36 mouse cellular contexts compared by ENCODE assay signal in the genomic region with DNA sequence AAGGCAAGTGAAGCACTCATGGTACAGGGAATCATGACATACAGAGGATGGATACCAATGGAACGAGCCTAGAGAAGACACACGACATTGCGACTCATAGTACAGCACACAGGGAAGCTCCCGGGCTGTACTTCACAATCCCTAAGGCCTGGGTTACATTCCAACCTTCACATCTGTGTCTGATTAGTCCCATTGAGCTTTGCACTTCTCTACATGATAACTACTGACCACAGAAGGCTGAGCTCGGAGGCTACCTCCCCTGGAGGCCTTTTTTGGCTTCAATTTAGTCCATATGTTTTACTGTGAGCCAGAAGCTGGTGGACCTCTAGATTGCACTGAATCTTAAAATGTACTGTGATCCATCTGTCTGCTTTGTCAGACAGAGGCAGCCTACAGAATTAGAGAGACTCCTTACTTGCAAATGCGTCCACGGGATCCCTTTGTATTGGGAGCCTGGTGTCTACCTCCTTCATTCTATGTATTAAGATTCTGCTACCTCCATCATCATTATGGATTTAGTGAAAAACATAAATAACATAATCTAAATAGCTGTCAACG. TPM values are rescaled to one million over a fixed set of nuclear protein-coding genes. Genes with fewer than 3 reads are reported as not detected.
A peak's percentile ranks its signal among the peaks of the same experiment; 100 is the strongest.
DNase-seq lines count a peak whose midpoint lies in the region; ATAC-seq and TF ChIP-seq lines count a peak whose summit lies in the region.
"Had no signal": no experiment of that assay in that cellular context is flagged by ENCODE, and none has a peak within 500 bp of the region (broad histone marks: within the 10 kb centered on the region; RNA-seq: fewer than 3 reads in every experiment).

No protein-coding gene starts in this region.

- no peak overlapping the region for H3K4me3 ChIP-seq in embryonic facial prominence, embryonic 11.5 days (ENCODE audit: low read depth, low read length)
- no peak overlapping the region for H3K4me3 ChIP-seq in forebrain, postnatal 0 days (ENCODE audit: low read depth, low read length)
- H3K4me3 ChIP-seq in liver, postnatal 0 days (ENCODE audit: low read depth, low read length) = no peak overlapping the region
- H3K4me3 ChIP-seq: heart, adult 2 months; heart, embryonic 12.5 days; hindbrain, embryonic 13.5 days; kidney, embryonic 15.5 days; layer of hippocampus, adult 2 months; limb, embryonic 10.5 days; limb, embryonic 15.5 days; liver, embryonic 13.5 days; midbrain, embryonic 13.5 days; neural tube, embryonic 13.5 days had no signal

- intact Hi-C loops in left cerebral cortex, postnatal 36 days (cut with DNase I) = no loop called here
- intact Hi-C loops in left cerebral cortex, postnatal 4 days (cut with DNase I) = no loop called here

- no peak for ATAC-seq in embryonic facial prominence, embryonic 11.5 days (replicated peaks; ENCODE audit: insufficient number of reproducible peaks, low FRiP score, low TSS enrichment, low read depth)
- no peak for ATAC-seq in forebrain, postnatal 0 days
- ATAC-seq in liver, postnatal 0 days = no peak
- ATAC-seq: forebrain, embryonic 14.5 days; midbrain, embryonic 13.5 days had no signal

- no peaks in the 10 kb centered on the region for H3K4me1 ChIP-seq in embryonic facial prominence, embryonic 11.5 days (ENCODE audit: control insufficient read depth, insufficient read depth, low read length)
- no peaks in the 10 kb centered on the region for H3K4me1 ChIP-seq in forebrain, postnatal 0 days (ENCODE audit: insufficient read depth)
- H3K4me1 ChIP-seq in liver, postnatal 0 days (ENCODE audit: insufficient read depth) = no peaks in the 10 kb centered on the region
- H3K4me1 ChIP-seq: heart, embryonic 12.5 days; hindbrain, embryonic 13.5 days; kidney, embryonic 15.5 days; limb, embryonic 15.5 days; liver, embryonic 13.5 days; midbrain, embryonic 13.5 days; neural tube, embryonic 13.5 days had no signal

- H3K36me3 ChIP-seq in embryonic facial prominence, embryonic 11.5 days (replicated peaks; ENCODE audit: control insufficient read depth, insufficient read depth, low read depth, low read length) = no peaks in the 10 kb centered on the region
- no peaks in the 10 kb centered on the region for H3K36me3 ChIP-seq in forebrain, postnatal 0 days (ENCODE audit: insufficient read depth)
- no peaks in the 10 kb centered on the region for H3K36me3 ChIP-seq in liver, postnatal 0 days (replicated peaks; ENCODE audit: insufficient read depth, low read length)
- H3K36me3 ChIP-seq: G1E; heart, embryonic 12.5 days; hindbrain, embryonic 13.5 days; kidney, embryonic 15.5 days; limb, embryonic 10.5 days; limb, embryonic 15.5 days; liver, embryonic 13.5 days; midbrain, embryonic 13.5 days; neural tube, embryonic 13.5 days had no signal

- no peak overlapping the region for H3K27ac ChIP-seq in embryonic facial prominence, embryonic 11.5 days (replicated peaks; ENCODE audit: low read depth, low read length)
- no peak overlapping the region for H3K27ac ChIP-seq in forebrain, postnatal 0 days (ENCODE audit: low read depth, low read length)
- H3K27ac ChIP-seq in liver, postnatal 0 days (ENCODE audit: low read depth) = no peak overlapping the region
- H3K27ac ChIP-seq: heart, adult 2 months; hindbrain, embryonic 13.5 days; kidney, embryonic 15.5 days; layer of hippocampus, adult 2 months; limb, embryonic 10.5 days; limb, embryonic 15.5 days; liver, embryonic 13.5 days; macrophage; midbrain, embryonic 13.5 days; neural tube, embryonic 13.5 days; stomach, postnatal 0 days had no signal

- DNase-seq in embryo, embryonic 10 days (ENCODE audit: low spot score) = peak; percentile 39
- no peak for DNase-seq in embryo, embryonic 9.5 days (ENCODE audit: extremely low spot score)
- DNase-seq in left cerebral cortex, postnatal 36 days (ENCODE audit: low spot score in 2 of 2) = peak; percentile 15 to 26
- no peak for DNase-seq in left cerebral cortex, postnatal 4 days
- peak; percentile 59 for DNase-seq in brain, adult 2 months (ENCODE audit: low read depth, low spot score)
- DNase-seq in embryonic facial prominence, embryonic 11.5 days (ENCODE audit: low spot score) = peak; percentile 61
- no peak for DNase-seq in forebrain, postnatal 0 days
- DNase-seq in liver, postnatal 0 days = no peak
- DNase-seq: adrenal gland, postnatal 14 days; cerebellum, adult 11-12 months; cerebellum, adult 9-11 months; heart, adult 2 months; heart, postnatal 4 days; kidney, adult 11 months; kidney, postnatal 36 days; layer of hippocampus, postnatal 36 days; liver, embryonic 13.5 days; lung, adult 2 months; lung, postnatal 10 days; spleen, adult 18-20 months had no signal

- 51% methylated on average over 8 of the region's 8 CpGs for WGBS in embryonic facial prominence, embryonic 11.5 days
- WGBS in forebrain, postnatal 0 days = 80% methylated on average over 8 of the region's 8 CpGs
- 79% methylated on average over 8 of the region's 8 CpGs for WGBS in liver, postnatal 0 days (ENCODE audit: insufficient replicate concordance)

- H3K9ac ChIP-seq in embryonic facial prominence, embryonic 11.5 days (replicated peaks; ENCODE audit: low read length) = no peak overlapping the region
- H3K9ac ChIP-seq in forebrain, postnatal 0 days = no peak overlapping the region
- H3K9ac ChIP-seq in liver, postnatal 0 days (replicated peaks) = no peak overlapping the region
- H3K9ac ChIP-seq: heart, embryonic 12.5 days; hindbrain, embryonic 13.5 days; kidney, embryonic 15.5 days; limb, embryonic 15.5 days; liver, embryonic 13.5 days; midbrain, embryonic 13.5 days; neural tube, embryonic 13.5 days had no signal

- TF ChIP-seq CTCF in forebrain, postnatal 0 days (IDR thresholded peaks at IDR 0.05; ENCODE audit: low read depth) = no peak
- no peak for TF ChIP-seq CTCF in liver, postnatal 0 days (IDR thresholded peaks at IDR 0.05; ENCODE audit: low read depth)

- H3K27me3 ChIP-seq in embryonic facial prominence, embryonic 11.5 days (ENCODE audit: control insufficient read depth, insufficient read depth, low read length) = no peaks in the 10 kb centered on the region; the same call in 1 of the 2 replicates
- no peaks in the 10 kb centered on the region for H3K27me3 ChIP-seq in forebrain, postnatal 0 days (ENCODE audit: insufficient read depth, low read length)
- no peaks in the 10 kb centered on the region for H3K27me3 ChIP-seq in liver, postnatal 0 days (ENCODE audit: insufficient read depth, low read length)
- H3K27me3 ChIP-seq: hindbrain, embryonic 13.5 days; midbrain, embryonic 13.5 days; neural tube, embryonic 13.5 days had no signal

- TF ChIP-seq EP300 in liver, postnatal 0 days (IDR thresholded peaks at IDR 0.05; ENCODE audit: low read depth) = no peak

- H3K9me3 ChIP-seq in embryonic facial prominence, embryonic 11.5 days (replicated peaks; ENCODE audit: control insufficient read depth, low read length) = no peaks in the 10 kb centered on the region
- no peaks in the 10 kb centered on the region for H3K9me3 ChIP-seq in forebrain, postnatal 0 days (ENCODE audit: low read length)
- no peaks in the 10 kb centered on the region for H3K9me3 ChIP-seq in liver, postnatal 0 days (ENCODE audit: low read length)
- H3K9me3 ChIP-seq: G1E; heart, embryonic 12.5 days; hindbrain, embryonic 13.5 days; kidney, embryonic 15.5 days; limb, embryonic 10.5 days; limb, embryonic 15.5 days; liver, embryonic 13.5 days; midbrain, embryonic 13.5 days; neural tube, embryonic 13.5 days had no signal

- H3K4me2 ChIP-seq in embryonic facial prominence, embryonic 11.5 days (ENCODE audit: low read depth, low read length) = no peak overlapping the region
- no peak overlapping the region for H3K4me2 ChIP-seq in forebrain, postnatal 0 days (ENCODE audit: low read depth)
- H3K4me2 ChIP-seq in liver, postnatal 0 days (ENCODE audit: low read depth, low read length) = no peak overlapping the region
- H3K4me2 ChIP-seq: heart, embryonic 12.5 days; hindbrain, embryonic 13.5 days; kidney, embryonic 15.5 days; limb, embryonic 15.5 days; liver, embryonic 13.5 days; midbrain, embryonic 13.5 days; neural tube, embryonic 13.5 days had no signal

RNA-seq across cellular contexts. Expression of a gene that starts 21.7 kb away (rescaled TPM):
- total RNA-seq in left cerebral cortex, postnatal 36 days (2021) = 10 to 100 TPM; 14.2 to 21.9 TPM
- 1 to 10 TPM; 7.2 to 9.8 TPM for total RNA-seq in left cerebral cortex, postnatal 4 days (2021)
- 0.25 TPM in 1 of 2 replicates, not detected in the other for polyA plus RNA-seq in embryonic facial prominence, embryonic 11.5 days (2014; fragmentation: Nextera tagmentation; extraction: Ambion mirVana)
- 3.8 and 4.7 TPM in 2 replicates for total RNA-seq in forebrain, postnatal 0 days (2014; rRNA removed)
- polyA plus RNA-seq in forebrain, postnatal 0 days (2015; fragmentation: Nextera tagmentation; extraction: Ambion mirVana) = 4.0 and 4.1 TPM in 2 replicates
- not detected in 2 replicates for polyA plus RNA-seq in liver, postnatal 0 days (2015; fragmentation: Nextera tagmentation; extraction: Ambion mirVana)
- total RNA-seq: common myeloid progenitor, adult 5-6 weeks; gastrocnemius, adult 8-10 months; heart, adult 2 months; megakaryocyte-erythroid progenitor cell, adult 5-6 weeks had no signal
- polyA plus RNA-seq: G1E; heart, postnatal 0 days; liver, embryonic 13.5 days; lung, adult 2 months; macrophage had no signal

RNA-seq across cellular contexts. Expression of a gene that starts 29.9 kb away (rescaled TPM):
- 10 to 100 TPM; 15.5 to 16.7 TPM for total RNA-seq in left cerebral cortex, postnatal 36 days (2021)
- total RNA-seq in left cerebral cortex, postnatal 4 days (2021) = 10 to 100 TPM; 13.8 to 14.6 TPM
- 52.4 and 55.5 TPM in 2 replicates for polyA plus RNA-seq in embryonic facial prominence, embryonic 11.5 days (2014; fragmentation: Nextera tagmentation; extraction: Ambion mirVana)
- 24.1 and 33.0 TPM in 2 replicates for total RNA-seq in forebrain, postnatal 0 days (2014; rRNA removed)
- 43.4 and 43.9 TPM in 2 replicates for polyA plus RNA-seq in forebrain, postnatal 0 days (2015; fragmentation: Nextera tagmentation; extraction: Ambion mirVana)
- 12.2 and 12.5 TPM in 2 replicates for polyA plus RNA-seq in liver, postnatal 0 days (2015; fragmentation: Nextera tagmentation; extraction: Ambion mirVana)

RNA-seq across cellular contexts. Expression of a gene that starts 37.9 kb away (rescaled TPM):
- total RNA-seq in left cerebral cortex, postnatal 36 days (2021) = 10 to 100 TPM; 31.0 to 31.3 TPM
- 10 to 100 TPM; 54.9 to 61.7 TPM for total RNA-seq in left cerebral cortex, postnatal 4 days (2021)
- polyA plus RNA-seq in embryonic facial prominence, embryonic 11.5 days (2014; fragmentation: Nextera tagmentation; extraction: Ambion mirVana) = 175 and 192 TPM in 2 replicates
- total RNA-seq in forebrain, postnatal 0 days (2014; rRNA removed) = 61.3 and 78.8 TPM in 2 replicates
- polyA plus RNA-seq in forebrain, postnatal 0 days (2015; fragmentation: Nextera tagmentation; extraction: Ambion mirVana) = 114 and 134 TPM in 2 replicates
- polyA plus RNA-seq in liver, postnatal 0 days (2015; fragmentation: Nextera tagmentation; extraction: Ambion mirVana) = 71.3 and 76.8 TPM in 2 replicates

RNA-seq across cellular contexts. Expression of a gene that starts 38.0 kb away (rescaled TPM):
- total RNA-seq in left cerebral cortex, postnatal 36 days (2021) = 10 to 100 TPM; 26.1 to 39.9 TPM
- total RNA-seq in left cerebral cortex, postnatal 4 days (2021) = 10 to 100 TPM; 36.3 to 37.6 TPM
- polyA plus RNA-seq in embryonic facial prominence, embryonic 11.5 days (2014; fragmentation: Nextera tagmentation; extraction: Ambion mirVana) = 11.0 and 14.9 TPM in 2 replicates
- 23.2 and 28.0 TPM in 2 replicates for total RNA-seq in forebrain, postnatal 0 days (2014; rRNA removed)
- polyA plus RNA-seq in forebrain, postnatal 0 days (2015; fragmentation: Nextera tagmentation; extraction: Ambion mirVana) = 11.1 TPM in 2 replicates
- 1.7 and 1.8 TPM in 2 replicates for polyA plus RNA-seq in liver, postnatal 0 days (2015; fragmentation: Nextera tagmentation; extraction: Ambion mirVana)

RNA-seq across cellular contexts. Expression of a gene that starts 38.6 kb away (rescaled TPM):
- 10 to 100 TPM in 1 of 2 experiments, 1 to 10 TPM in 1; 9.1 to 15.4 TPM for total RNA-seq in left cerebral cortex, postnatal 36 days (2021)
- total RNA-seq in left cerebral cortex, postnatal 4 days (2021) = 10 to 100 TPM; 11.8 to 12.6 TPM
- 0.10 TPM in 1 of 2 replicates, not detected in the other for polyA plus RNA-seq in embryonic facial prominence, embryonic 11.5 days (2014; fragmentation: Nextera tagmentation; extraction: Ambion mirVana)
- total RNA-seq in forebrain, postnatal 0 days (2014; rRNA removed) = 3.3 and 3.6 TPM in 2 replicates
- polyA plus RNA-seq in forebrain, postnatal 0 days (2015; fragmentation: Nextera tagmentation; extraction: Ambion mirVana) = 0.33 and 0.62 TPM in 2 replicates
- polyA plus RNA-seq in liver, postnatal 0 days (2015; fragmentation: Nextera tagmentation; extraction: Ambion mirVana) = not detected in 2 replicates
- total RNA-seq: megakaryocyte-erythroid progenitor cell, adult 5-6 weeks had no signal
- polyA plus RNA-seq: liver, embryonic 13.5 days had no signal

Comparison
In these comparisons a context has a peak if more than half of its experiments do, and no peak if none do; other contexts are left out.
1. DNase-seq: peak in embryo, embryonic 10 days (single experiment), left cerebral cortex, postnatal 36 days (2 of 2), brain, adult 2 months (single experiment) and embryonic facial prominence, embryonic 11.5 days (single experiment); none in embryo, embryonic 9.5 days (single experiment), left cerebral cortex, postnatal 4 days (single experiment), forebrain, postnatal 0 days (single experiment) and liver, postnatal 0 days (single experiment).